Mouse (Mus musculus): ENCODE measurements around the gene Ptprn2. TPM values are rescaled to one million over a fixed set of nuclear protein-coding genes. Genes with fewer than 3 reads are reported as not detected.

Ptprn2 gene
- polyA plus RNA-seq, 1 experiment: 146 TPM

DNA sequence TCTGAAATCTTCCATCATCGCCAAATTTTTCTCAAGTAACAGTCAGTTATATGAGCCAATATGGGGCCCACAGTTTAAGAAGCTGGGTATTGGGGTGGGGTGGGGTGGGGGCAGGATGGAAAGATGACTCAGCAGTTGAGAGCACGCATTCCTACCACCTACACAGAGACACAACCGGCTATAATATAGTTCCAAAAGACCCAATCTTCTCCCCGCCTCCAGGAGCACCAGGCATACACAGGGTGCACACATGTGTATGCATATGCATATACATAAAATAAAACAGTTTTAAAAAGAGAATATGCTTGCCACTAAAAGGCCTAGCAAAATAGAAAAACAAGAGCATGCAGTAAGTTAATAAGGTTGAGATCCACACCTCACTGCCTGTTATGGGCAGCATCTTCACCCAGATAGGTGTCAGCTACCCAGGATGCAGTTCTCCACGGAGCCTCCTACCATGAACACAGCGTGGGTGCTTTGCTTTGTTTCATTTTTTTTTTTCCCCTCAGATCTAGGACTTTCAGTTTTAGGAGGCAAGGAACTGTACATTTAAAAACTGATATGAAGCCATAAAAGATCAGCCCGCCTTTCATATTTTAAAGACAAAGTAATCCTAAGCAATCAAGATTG is 783.1 kb downstream of the Ptprn2 start:
- DNase-seq (ENCODE audit: extremely low spot score in 1 of 2, low spot score in 1 of 2): peak in 1 of 2 experiments; percentile 54

DNA sequence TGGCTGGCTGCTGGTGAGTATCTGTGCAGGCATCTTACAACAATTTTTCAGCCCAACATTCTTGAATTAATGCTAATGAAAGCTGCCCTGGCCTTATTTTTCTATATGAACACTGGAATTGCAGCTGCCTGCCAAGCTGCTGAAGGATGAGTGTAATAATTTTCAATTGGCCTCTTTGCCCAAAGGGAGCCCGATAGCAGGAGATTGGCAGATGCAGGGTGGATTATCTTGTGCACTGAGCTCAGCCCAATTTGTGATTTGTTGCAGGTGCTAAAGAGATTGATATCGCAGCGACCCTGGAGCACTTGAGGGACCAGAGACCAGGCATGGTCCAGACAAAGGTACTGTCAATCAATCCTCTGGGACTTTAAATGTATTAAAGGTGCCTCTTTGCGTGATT is 783.8 kb downstream of the Ptprn2 start:
- DNase-seq (ENCODE audit: extremely low spot score in 1 of 2, low spot score in 1 of 2): no peak

DNA sequence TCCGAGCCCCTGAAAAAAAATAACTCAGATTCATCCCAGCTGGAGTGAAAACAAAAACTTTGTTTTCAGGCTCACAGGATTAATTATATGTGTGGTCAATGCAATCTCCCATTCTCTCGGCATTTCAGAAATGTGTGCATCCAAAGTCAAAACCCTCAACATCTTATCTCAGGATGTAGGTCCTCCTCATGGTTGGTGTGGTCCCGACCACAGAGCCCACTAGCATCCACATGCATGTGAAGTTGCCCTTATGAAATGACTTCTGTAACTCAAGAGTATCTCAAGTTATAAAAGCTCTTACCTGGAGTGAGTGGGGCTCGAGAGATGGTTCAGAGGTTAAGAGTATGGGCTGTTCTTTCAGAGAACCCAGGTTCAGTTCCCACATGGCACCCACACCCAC is 784.7 kb downstream of the Ptprn2 start:
- DNase-seq (ENCODE audit: extremely low spot score in 1 of 2, low spot score in 1 of 2): no peak

DNA sequence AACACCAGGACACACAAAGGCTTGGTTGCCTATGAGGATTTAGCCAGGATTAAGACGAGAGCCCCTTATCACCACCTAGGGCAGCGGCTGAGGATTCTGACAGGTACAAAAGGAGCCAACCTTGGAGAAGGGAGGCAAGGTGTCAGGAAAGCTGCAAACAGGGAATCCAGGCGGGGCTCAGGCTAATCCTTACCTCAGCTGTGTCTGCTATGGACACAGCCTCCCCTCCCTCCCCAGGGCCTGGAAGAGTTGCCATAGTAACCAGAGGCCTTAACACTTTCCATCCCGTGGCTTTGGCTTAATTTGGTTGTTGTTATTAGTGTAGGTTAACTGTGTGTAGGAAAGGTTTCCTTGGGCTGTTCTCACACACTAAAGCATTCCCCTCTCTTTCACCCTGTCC is 787.6 kb downstream of the Ptprn2 start:
- no peak for DNase-seq (ENCODE audit: extremely low spot score in 1 of 2, low spot score in 1 of 2)

DNA sequence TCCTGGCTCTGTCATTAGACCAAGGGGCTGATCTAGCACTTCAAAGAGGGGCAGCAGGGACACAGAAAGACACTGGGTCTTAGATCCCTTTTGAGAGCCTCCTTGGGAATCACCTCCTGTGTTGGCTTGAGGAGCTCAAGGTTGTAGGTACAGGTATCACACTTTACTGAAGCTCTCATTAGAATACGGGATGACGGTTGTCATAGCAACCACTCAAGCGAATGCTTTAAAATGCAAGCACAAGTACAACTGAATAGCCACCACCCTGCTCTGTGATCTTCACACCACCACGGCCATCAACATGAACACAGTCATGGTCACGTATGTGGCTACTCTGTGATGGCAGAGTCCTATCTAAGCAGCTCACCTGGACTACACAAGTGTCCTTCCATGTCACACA is 789.1 kb downstream of the Ptprn2 start:
- no peak for DNase-seq (ENCODE audit: extremely low spot score in 1 of 2, low spot score in 1 of 2)

DNA sequence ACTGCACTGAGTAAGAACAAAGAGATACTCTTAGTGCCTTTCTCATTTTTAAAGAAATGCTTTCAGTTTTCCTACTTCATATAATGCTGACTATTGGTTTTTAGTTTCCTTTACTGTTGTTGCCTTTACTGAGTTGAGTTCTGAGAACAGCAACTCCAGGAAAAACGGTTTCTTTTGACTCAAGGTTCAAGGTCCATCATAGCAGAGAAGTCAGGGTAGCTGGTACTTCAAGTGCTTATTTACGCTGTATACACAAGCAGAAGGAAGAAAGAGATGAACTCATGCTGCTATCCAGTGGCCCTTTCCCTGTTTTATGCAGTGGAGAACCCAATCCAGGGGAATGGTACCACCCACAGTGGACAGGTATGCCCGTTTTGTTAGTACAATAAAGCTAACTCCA is 795.3 kb downstream of the Ptprn2 start:
- DNase-seq (ENCODE audit: extremely low spot score in 1 of 2, low spot score in 1 of 2): no peak

DNA sequence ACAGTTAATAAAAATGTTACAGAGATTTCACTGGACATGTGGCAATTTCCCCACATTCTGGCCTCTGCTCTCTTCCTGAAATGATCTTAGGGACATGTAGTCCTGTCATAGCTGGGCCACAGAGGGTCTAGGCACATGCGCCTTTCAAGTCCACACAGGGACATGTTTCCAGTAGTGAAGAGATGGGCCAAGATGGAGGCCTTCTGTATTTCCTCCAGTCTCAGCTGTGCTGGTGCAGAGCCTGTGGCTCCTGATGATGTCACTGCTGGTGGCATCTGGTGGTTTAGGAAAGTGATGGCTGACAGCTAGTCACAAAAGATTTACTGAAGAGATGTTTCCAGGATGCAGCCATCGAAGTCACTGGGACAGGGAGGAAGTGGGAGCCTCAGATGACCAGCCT is 797.1 kb downstream of the Ptprn2 start:
- no peak for DNase-seq (ENCODE audit: extremely low spot score in 1 of 2, low spot score in 1 of 2)

DNA sequence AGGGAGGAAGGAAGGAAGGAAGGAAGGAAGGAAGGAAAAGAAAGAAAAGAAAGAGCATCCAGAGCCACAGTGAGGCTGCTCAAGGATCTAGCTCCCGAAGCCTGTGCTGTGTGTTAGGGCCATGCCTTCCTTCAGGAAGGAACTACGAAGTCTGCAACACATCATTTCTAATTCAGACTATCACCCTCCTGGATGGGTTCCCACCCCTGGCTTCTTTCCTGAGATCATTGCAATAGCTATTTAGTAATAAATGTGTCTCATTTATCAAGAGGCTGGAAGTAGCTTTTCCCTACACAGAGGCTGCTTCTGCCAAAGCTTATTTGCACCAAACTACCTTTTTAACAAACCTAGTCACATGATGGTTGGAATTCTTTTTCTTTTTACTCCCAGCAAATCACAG is 801.9 kb downstream of the Ptprn2 start:
- peak in 1 of 2 experiments; percentile 46 for DNase-seq (ENCODE audit: extremely low spot score in 1 of 2, low spot score in 1 of 2)

DNA sequence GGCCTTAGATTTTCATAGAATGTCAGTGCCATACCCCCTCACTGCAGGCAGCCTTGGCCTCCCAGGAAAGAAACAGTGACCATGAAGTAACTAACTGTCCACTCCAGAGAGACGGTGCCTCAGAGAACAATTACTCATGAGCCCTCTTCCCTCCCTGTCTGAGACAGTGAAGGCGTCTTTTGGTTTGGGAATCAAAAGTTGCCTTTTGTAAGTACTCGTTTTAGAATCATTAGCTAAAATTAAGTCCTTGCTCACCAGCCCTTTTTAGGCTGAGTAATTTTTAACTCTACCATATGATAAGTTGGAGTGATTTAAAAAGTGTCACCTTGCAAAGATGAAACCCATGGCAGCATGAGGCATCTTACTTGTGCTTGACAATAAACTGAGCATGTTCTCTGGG is 806.4 kb downstream of the Ptprn2 start:
- peak in 1 of 2 experiments; percentile 34 for DNase-seq (ENCODE audit: extremely low spot score in 1 of 2, low spot score in 1 of 2)

DNA sequence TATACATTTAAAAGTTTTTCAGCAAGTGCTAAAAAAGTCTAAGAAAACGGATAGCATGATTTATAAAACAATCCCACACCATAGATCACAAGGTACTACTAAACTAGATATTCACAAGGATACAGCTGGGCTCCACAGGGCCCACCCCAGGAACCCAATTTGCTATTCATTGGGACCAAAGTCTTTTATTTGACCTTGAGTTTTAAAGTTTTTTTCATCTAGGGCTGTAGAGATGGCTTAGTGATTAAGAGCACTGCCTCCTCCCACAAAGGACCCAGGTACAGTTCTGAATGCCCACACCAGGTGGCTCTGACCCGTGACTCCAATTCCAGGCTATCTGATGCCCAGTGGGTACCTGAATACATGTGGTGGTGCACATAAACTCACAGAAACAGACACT is 811.3 kb downstream of the Ptprn2 start:
- DNase-seq (ENCODE audit: extremely low spot score in 1 of 2, low spot score in 1 of 2): no peak

DNA sequence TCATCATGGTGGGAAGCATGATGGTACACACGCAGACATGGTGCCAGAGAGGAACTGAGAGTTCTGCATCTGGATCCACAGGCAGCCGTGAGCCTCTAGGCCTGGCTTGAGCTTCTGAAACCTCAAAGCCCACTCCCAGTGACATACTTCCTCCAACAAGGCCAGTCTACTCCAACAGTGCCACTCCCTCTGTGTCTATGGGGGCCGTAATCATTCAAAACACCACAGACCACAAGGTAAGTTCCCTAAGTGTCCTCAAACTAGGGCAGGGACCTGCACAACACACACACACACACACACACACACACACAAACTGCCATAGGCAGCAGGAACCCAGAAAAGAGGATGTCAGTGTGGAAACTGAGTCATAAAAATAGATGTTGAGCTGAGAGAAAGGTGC is 813.6 kb downstream of the Ptprn2 start:
- DNase-seq (ENCODE audit: extremely low spot score in 1 of 2, low spot score in 1 of 2): no peak

DNA sequence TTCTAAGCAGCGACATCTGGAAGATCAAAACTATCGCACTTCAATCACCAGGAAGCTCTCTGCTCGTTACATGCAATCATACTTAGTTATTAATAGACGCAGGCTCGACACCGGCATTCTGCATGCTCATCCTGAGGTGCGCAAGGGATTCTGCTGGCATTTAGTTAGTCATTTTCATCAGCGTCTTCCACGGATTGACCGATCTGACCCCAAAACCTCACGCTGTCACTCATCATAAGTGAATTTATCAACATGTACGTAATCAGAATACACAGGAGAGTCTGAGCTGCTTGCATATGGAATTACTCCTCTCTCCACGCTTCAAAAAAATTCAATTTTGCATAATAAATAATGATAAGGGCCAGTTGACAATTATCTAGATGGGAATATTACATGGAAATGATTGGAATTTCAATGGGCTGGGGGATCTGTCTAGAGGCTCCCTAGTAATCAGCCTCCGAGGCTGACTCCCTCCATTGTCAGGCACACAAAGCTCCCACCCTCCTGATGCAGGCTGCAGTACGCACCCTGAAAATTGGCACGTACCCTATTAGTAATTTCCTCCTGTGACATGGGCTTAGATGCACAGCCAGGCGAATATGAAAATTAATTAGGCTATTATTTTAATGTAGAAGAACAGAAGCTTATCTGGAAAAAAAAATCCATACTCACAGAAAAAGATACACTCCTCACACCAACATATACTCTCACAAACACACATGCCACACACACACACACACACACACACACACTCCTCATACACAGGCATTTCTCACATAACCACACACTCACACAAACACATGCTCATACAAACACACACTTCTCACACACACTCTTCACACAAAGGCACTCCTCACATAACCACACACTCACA is 819.5 kb downstream of the Ptprn2 start:
- DNase-seq (ENCODE audit: extremely low spot score in 1 of 2, low spot score in 1 of 2): no peak

DNA sequence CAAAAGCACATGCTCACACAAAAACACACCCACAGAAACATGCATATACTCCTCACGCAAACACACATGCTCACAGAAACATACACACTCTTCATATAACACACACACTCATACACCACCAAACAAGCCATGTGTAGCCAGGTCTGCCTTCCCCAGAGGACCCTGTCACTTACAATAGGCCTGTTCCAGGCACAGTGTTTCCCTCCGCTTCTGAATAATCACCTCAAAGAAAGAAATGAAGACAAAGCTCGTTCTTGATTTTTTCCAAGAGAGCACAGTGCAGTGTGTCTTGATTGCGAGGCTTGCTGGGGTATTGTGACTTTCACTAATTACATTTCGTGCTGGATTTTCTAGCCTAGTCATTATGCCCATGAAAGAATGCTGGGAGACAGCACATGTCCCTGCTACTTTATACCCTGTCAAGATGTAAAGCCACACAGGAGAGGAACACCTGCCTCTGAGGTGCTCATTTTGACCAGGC is 820.1 kb downstream of the Ptprn2 start:
- no peak for DNase-seq (ENCODE audit: extremely low spot score in 1 of 2, low spot score in 1 of 2)

DNA sequence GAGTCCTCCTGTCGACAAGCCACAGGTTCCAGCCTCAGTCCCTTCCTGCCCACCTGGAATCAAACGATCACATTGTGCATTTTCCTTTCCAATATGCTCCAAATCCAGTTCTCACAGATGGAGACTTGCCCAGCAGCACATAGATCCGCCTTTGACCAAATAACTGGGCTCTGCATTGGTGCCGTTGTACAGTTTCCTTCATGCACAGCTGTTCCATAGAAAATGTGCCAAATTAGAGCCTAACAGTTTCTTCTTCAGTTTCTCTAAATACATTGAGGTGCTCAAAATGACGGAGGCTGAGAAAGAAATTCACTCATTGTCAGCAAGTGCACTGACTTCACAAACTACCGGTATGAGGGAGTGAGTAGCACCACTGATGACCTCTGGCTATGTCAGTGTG is 826.6 kb downstream of the Ptprn2 start:
- DNase-seq (ENCODE audit: extremely low spot score in 1 of 2, low spot score in 1 of 2): peak in 1 of 2 experiments; percentile 33

DNA sequence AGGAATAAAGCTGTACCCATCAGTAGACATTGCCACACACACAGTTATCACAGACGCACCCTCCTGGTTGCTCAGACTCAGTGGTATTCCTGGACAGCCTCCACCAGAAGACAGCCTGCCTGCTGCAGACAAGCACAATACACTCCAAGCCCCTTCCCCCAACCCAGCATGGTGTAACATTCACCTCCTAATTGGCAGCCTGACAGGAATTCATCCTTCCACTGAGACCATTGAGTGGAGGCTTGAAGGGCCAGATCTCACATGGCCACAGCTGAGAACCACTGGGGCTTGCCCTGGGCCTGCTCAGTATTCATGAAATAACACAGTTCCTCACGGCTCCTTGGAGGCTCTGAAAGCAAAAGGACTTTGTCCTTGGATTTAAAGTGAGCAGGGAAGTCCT is 829.5 kb downstream of the Ptprn2 start:
- no peak for DNase-seq (ENCODE audit: extremely low spot score in 1 of 2, low spot score in 1 of 2)

DNA sequence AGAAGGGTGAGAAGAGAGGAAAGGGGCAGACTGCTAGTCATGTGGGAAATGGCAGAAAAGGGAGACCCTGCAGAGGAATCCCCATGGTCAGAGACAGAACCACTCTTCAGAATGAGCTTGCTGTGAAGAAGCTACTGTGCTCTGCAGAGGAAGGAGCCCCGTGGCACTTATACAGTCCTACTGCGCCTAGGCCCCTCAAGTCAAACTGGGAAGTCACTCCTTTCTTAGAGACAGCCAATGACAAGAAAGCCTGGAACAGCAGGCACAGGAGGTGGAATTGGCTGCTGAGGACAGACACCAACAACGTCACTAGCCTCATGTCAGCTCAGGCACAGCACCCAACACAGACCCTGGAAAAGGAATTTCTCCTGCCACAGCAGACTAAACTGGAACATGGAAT is 830.1 kb downstream of the Ptprn2 start:
- DNase-seq (ENCODE audit: extremely low spot score in 1 of 2, low spot score in 1 of 2): no peak

DNA sequence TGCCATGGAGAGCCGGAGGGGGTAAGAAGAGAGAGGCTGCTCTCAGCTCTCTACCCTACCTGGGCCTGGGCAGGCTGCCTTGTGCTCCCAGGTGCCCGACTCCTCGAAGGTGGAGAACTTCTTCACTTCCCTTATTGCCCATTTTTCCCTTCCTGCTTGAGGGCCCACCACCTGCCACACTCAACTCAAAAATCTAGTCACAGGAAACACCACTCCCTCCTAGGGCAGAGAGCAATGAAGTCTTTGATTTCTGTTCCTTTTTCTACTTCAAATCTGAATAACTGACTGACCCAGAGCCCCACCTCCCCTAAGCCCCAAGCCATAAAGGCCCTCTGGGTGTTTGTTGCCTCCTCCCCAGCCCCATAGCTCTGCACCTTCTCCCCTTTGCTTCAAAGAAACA is 832.7 kb downstream of the Ptprn2 start:
- no peak for DNase-seq (ENCODE audit: extremely low spot score in 1 of 2, low spot score in 1 of 2)

DNA sequence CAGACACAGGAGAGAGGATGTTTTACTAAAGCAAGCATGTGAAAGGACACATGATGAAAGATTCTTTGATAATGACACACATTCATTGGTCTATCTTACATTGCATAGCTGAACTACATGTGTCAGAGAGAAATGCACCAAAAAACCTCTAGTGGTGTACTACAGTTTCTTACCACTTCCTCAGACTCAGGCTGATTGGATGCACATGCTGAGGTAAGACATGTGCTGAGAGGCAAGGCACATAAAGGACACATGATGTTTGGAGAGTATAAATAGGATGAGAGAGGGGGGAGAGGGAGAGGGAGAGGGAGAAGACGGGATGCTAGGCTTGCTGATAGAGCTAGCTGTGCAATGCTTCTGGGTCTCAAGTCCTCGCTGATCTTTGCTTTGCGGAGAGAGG is 837.5 kb downstream of the Ptprn2 start:
- no peak for DNase-seq (ENCODE audit: extremely low spot score in 1 of 2, low spot score in 1 of 2)
